Mouse (Mus musculus) left cerebral cortex, postnatal 25 days (tissue): ENCODE results near the gene Sorbs2. TPM values are rescaled to one million over a fixed set of nuclear protein-coding genes. Genes with fewer than 3 reads are reported as not detected.
"Not testable (repeated sequence)": the region's sequence is repeated elsewhere in the genome, so short reads cannot be mapped to it uniquely, and the experiment has no call there.

Experiments
- DNase-seq, 2 experiments: peaks; one replicate each; pipeline ENCODE4 v3.0.0; 2022; ENCODE audit warnings: low spot score in 2 of 2, mixed read lengths in 1 of 2
- intact Hi-C: fragments of 180-260 bp; cut with DNase I; formaldehyde crosslinking; loops from one replicate; pipeline ENCODE4 v1.15.1; 2025
- total RNA-seq, 2 experiments: library from RNA; stranded (reverse); gene quantifications; 2 replicates each; pipeline ENCODE4 v1.2.3; 2021

Sorbs2 gene
- total RNA-seq, 2 experiments from 2014 or later, result 347 to 397 TPM

DNA sequence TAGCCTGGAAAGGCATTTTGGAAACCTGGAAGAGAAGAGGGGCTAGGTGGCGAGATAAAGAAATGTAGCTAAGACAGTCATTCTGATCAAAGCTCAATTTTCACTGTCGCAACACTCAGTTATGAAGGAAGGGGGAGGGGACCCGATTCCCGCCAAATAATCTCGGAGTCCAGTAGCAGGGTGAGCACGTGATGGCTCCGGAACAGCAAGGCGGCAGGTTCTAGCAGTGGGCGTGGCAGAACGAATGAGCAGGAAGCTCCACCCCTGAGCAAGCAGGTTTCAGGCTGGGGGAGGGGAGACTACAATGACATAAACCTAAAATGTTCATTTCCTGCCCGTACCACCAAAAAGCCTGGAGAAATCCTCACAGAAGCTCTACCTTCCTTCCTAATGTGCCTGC, 364.0 kb downstream of the Sorbs2 start:
- intact Hi-C loops, DNase-seq: not testable (repeated sequence)

DNA sequence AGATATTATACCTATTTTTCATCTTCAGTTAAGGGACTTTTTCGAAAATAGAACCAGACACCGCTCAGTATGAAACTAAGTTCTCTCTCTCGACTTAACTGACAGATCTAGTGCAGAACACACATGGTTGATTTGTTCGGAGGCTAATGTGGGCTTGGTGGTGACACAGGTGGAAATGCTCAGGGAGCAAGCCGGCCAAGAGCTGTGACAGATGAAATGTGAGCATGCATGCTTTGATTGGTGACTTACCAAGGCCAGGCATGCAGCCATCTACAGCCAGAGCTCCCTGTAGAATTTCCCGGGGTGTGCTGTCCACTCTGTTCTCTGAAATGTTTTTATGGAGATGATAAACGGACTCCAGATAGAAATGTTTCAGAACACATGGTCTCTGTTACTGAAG, 364.5 kb downstream of the Sorbs2 start:
- intact Hi-C loops, result no loop called here

DNA sequence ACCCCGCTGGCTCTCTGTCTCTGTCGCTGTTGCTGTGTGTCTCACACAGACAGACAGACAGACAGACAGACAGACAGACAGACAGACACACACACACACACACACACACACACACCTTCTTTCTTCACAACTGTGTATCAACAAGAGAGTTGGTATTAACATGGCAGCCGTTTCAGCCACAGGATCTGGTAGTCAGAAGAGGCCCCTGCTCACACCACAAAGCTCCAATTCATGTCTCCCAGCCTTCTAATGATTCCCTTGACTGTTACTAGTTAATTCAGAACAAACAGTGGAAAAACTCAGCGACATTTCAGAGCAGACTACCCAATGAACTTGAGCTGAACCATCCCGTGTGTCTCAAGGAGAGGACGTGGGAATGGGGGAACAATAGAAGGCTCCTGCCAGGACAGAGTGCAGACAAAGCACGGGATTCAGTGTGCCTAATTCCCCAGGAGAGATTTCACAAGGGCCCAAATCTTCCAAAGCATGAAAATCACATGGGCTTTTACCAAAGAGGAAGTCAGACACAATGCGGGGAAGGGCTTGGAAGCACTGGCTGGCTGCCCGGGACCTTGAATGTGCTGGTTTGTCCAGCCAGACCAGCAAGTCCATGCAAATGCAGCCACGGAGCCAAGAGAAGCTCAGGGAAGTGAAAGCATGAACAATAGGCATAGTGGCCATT, 367.5 kb downstream of the Sorbs2 start:
- intact Hi-C loops, result no loop called here
- DNase-seq, result peak; percentile 36 to 50

More for the DNA sequence above, 364.5 kb downstream of the Sorbs2 start:
- no peak for DNase-seq

DNA sequence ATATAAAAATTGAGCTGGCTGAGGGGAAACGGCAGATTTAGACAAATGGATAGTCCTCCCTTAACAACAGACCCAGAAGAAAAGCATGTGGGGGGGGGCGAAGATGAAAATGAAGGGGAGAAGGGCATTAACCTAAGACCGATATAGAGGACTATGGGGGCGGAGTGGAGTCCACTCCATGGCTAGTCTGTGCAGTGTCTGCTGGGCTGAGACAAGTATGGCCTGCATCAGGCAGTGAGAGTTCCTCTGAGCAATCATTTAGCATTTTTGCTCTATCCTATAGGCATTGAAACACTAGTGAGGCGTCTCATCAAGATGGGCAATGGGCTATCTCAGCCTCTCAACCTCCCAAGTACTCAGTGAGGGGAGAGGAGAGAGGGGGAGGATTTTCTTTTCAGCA, 368.8 kb downstream of the Sorbs2 start:
- DNase-seq, result no peak
- intact Hi-C loops, result no loop called here

Other genes with a start within 250 kb of the Sorbs2 start
- gene F11, start 245.8 kb upstream of the Sorbs2 start, total RNA-seq, result not detected
- not detected for gene Klkb1, start 212.9 kb upstream of the Sorbs2 start, total RNA-seq
- not detected for gene Gm45753, start 199.3 kb upstream of the Sorbs2 start, total RNA-seq
- gene Cyp4v3, start 174.6 kb upstream of the Sorbs2 start, total RNA-seq, result 1 to 10 TPM; 5.1 to 5.7 TPM
- 10 to 100 TPM; 21.6 to 23.6 TPM for gene Fam149a, start 125.5 kb upstream of the Sorbs2 start, total RNA-seq
- 1 to 10 TPM; 9.4 to 9.7 TPM for gene Tlr3, start 96.7 kb upstream of the Sorbs2 start, total RNA-seq